Mouse (Mus musculus): ENCODE results near the gene Cd300a. TPM values are rescaled to one million over a fixed set of nuclear protein-coding genes. Genes with fewer than 3 reads are reported as not detected.

The Cd300a gene
- polyA plus RNA-seq, 1 experiment from 2014 or later = 1.6 TPM

GRCm38 (mm10) chr11:114867361-114868235 lies 22.2 kb upstream of the Cd300a start:
- H3K9ac ChIP-seq = no peak overlapping the region
- no peak overlapping the region for H3K4me2 ChIP-seq (replicated peaks)
- H3K27me3 ChIP-seq = no peaks in the 10 kb centered on the region
- H3K27ac ChIP-seq (replicated peaks) = no peak overlapping the region
- ATAC-seq (ENCODE audit: insufficient number of reproducible peaks, low FRiP score, low TSS enrichment, low read depth) = no peak
- WGBS = 58% methylated on average over 11 of the region's 11 CpGs
- H3K4me3 ChIP-seq (replicated peaks) = no peak overlapping the region
- H3K36me3 ChIP-seq = peaks cover 47% of the 10 kb centered on the region
- H3K9me3 ChIP-seq (replicated peaks) = no peaks in the 10 kb centered on the region
- peaks cover 19% of the 10 kb centered on the region for H3K4me1 ChIP-seq

- Histone ChIP-seq H3K27ac (replicated peaks) (no peak overlapping the region), H3K27me3 (no peaks in the 10 kb centered on the region), H3K4me1 (peaks cover 26% of the 10 kb centered on the region), H3K9ac (no peak overlapping the region), H3K36me3 (peaks cover 45% of the 10 kb centered on the region), H3K4me3 (replicated peaks) (no peak overlapping the region), H3K4me2 (replicated peaks) (no peak overlapping the region), H3K9me3 (replicated peaks) (no peaks in the 10 kb centered on the region)
- ATAC-seq (ENCODE audit: insufficient number of reproducible peaks, low FRiP score, low TSS enrichment, low read depth) = no peak
- WGBS = 91% methylated on average over 12 of the region's 12 CpGs
Observed at GRCm38 (mm10) chr11:114868280-114868679, 21.6 kb upstream of the Cd300a start.

GRCm38 (mm10) chr11:114869787-114870186 lies 20.1 kb upstream of the Cd300a start:
- no peak overlapping the region for H3K27ac ChIP-seq (replicated peaks)
- peaks cover 31% of the 10 kb centered on the region for H3K4me1 ChIP-seq
- ATAC-seq (ENCODE audit: insufficient number of reproducible peaks, low FRiP score, low TSS enrichment, low read depth) = no peak
- no peaks in the 10 kb centered on the region for H3K9me3 ChIP-seq (replicated peaks)
- 82% methylated on average over 1 of the region's 1 CpGs for WGBS
- H3K4me3 ChIP-seq (replicated peaks) = no peak overlapping the region
- H3K4me2 ChIP-seq (replicated peaks) = no peak overlapping the region
- H3K27me3 ChIP-seq = no peaks in the 10 kb centered on the region
- H3K9ac ChIP-seq = no peak overlapping the region
- H3K36me3 ChIP-seq = peaks cover 36% of the 10 kb centered on the region

GRCm38 (mm10) chr11:114871540-114871939 lies 18.3 kb upstream of the Cd300a start:
- H3K9ac ChIP-seq = no peak overlapping the region
- peaks cover 36% of the 10 kb centered on the region for H3K36me3 ChIP-seq
- H3K4me1 ChIP-seq = peaks cover 34% of the 10 kb centered on the region
- H3K27ac ChIP-seq (replicated peaks) = no peak overlapping the region
- ATAC-seq (ENCODE audit: insufficient number of reproducible peaks, low FRiP score, low TSS enrichment, low read depth) = no peak
- no peaks in the 10 kb centered on the region for H3K27me3 ChIP-seq
- no peaks in the 10 kb centered on the region for H3K9me3 ChIP-seq (replicated peaks)
- H3K4me2 ChIP-seq (replicated peaks) = no peak overlapping the region
- 91% methylated on average over 2 of the region's 2 CpGs for WGBS
- no peak overlapping the region for H3K4me3 ChIP-seq (replicated peaks)

GRCm38 (mm10) chr11:114873022-114873817 lies 16.6 kb upstream of the Cd300a start:
- Histone ChIP-seq H3K4me1 (peaks cover 33% of the 10 kb centered on the region), H3K27me3 (no peaks in the 10 kb centered on the region), H3K36me3 (peaks cover 32% of the 10 kb centered on the region), H3K27ac (replicated peaks) (peak overlapping the region; percentile 68), H3K9ac (no peak overlapping the region), H3K4me2 (replicated peaks) (no peak overlapping the region), H3K4me3 (replicated peaks) (no peak overlapping the region), H3K9me3 (replicated peaks) (no peaks in the 10 kb centered on the region)
- peak; percentile 35; the same call in 1 of the 2 replicates for ATAC-seq (ENCODE audit: insufficient number of reproducible peaks, low FRiP score, low TSS enrichment, low read depth)
- WGBS = 19% methylated on average over 6 of the region's 6 CpGs

- WGBS = 56% methylated on average over 9 of the region's 9 CpGs
- H3K4me2 ChIP-seq (replicated peaks) = no peak overlapping the region
- H3K9me3 ChIP-seq (replicated peaks) = no peaks in the 10 kb centered on the region
- H3K4me3 ChIP-seq (replicated peaks) = no peak overlapping the region
- ATAC-seq (ENCODE audit: insufficient number of reproducible peaks, low FRiP score, low TSS enrichment, low read depth) = no peak
- no peak overlapping the region for H3K9ac ChIP-seq
- H3K36me3 ChIP-seq = peaks cover 22% of the 10 kb centered on the region
- peaks cover 33% of the 10 kb centered on the region for H3K4me1 ChIP-seq
- no peaks in the 10 kb centered on the region for H3K27me3 ChIP-seq
- H3K27ac ChIP-seq (replicated peaks) = no peak overlapping the region
Observed at GRCm38 (mm10) chr11:114874226-114875145, 15.4 kb upstream of the Cd300a start.

GRCm38 (mm10) chr11:114875301-114875801 lies 14.5 kb upstream of the Cd300a start:
- 11% methylated on average over 9 of the region's 9 CpGs for WGBS
- peaks cover 15% of the 10 kb centered on the region for H3K36me3 ChIP-seq
- H3K9me3 ChIP-seq (replicated peaks) = no peaks in the 10 kb centered on the region
- peaks cover 33% of the 10 kb centered on the region for H3K4me1 ChIP-seq
- no peaks in the 10 kb centered on the region for H3K27me3 ChIP-seq
- no peak overlapping the region for H3K9ac ChIP-seq
- H3K4me3 ChIP-seq (replicated peaks) = no peak overlapping the region
- no peak overlapping the region for H3K4me2 ChIP-seq (replicated peaks)
- no peak overlapping the region for H3K27ac ChIP-seq (replicated peaks)
- ATAC-seq (ENCODE audit: insufficient number of reproducible peaks, low FRiP score, low TSS enrichment, low read depth) = no peak

- Histone ChIP-seq H3K9ac (no peak overlapping the region), H3K27me3 (no peaks in the 10 kb centered on the region), H3K27ac (replicated peaks) (no peak overlapping the region), H3K4me2 (replicated peaks) (no peak overlapping the region), H3K36me3 (peaks cover 7% of the 10 kb centered on the region; the same call in 1 of the 2 replicates), H3K4me3 (replicated peaks) (no peak overlapping the region), H3K9me3 (replicated peaks) (no peaks in the 10 kb centered on the region), H3K4me1 (peaks cover 33% of the 10 kb centered on the region)
- 44% methylated on average over 7 of the region's 7 CpGs for WGBS
- ATAC-seq (ENCODE audit: insufficient number of reproducible peaks, low FRiP score, low TSS enrichment, low read depth) = no peak
Observed at GRCm38 (mm10) chr11:114876176-114876575, 13.7 kb upstream of the Cd300a start.

GRCm38 (mm10) chr11:114876621-114877020 lies 13.2 kb upstream of the Cd300a start:
- Histone ChIP-seq H3K4me3 (replicated peaks) (no peak overlapping the region), H3K27ac (replicated peaks) (no peak overlapping the region), H3K9me3 (replicated peaks) (no peaks in the 10 kb centered on the region), H3K9ac (no peak overlapping the region), H3K4me1 (peaks cover 33% of the 10 kb centered on the region), H3K36me3 (peaks cover 4% of the 10 kb centered on the region; the same call in 1 of the 2 replicates), H3K27me3 (no peaks in the 10 kb centered on the region), H3K4me2 (replicated peaks) (no peak overlapping the region)
- ATAC-seq (ENCODE audit: insufficient number of reproducible peaks, low FRiP score, low TSS enrichment, low read depth) = no peak
- 13% methylated on average over 2 of the region's 2 CpGs for WGBS

- Histone ChIP-seq H3K36me3 (no peaks in the 10 kb centered on the region), H3K9ac (no peak overlapping the region), H3K9me3 (replicated peaks) (no peaks in the 10 kb centered on the region), H3K27ac (replicated peaks) (no peak overlapping the region), H3K4me1 (peaks cover 33% of the 10 kb centered on the region), H3K4me2 (replicated peaks) (no peak overlapping the region), H3K4me3 (replicated peaks) (no peak overlapping the region), H3K27me3 (no peaks in the 10 kb centered on the region)
- 49% methylated on average over 3 of the region's 3 CpGs for WGBS
- ATAC-seq (ENCODE audit: insufficient number of reproducible peaks, low FRiP score, low TSS enrichment, low read depth) = no peak
Observed at GRCm38 (mm10) chr11:114877145-114877544, 12.7 kb upstream of the Cd300a start.

Data from embryonic facial prominence, embryonic 15.5 days (tissue).